Mouse (Mus musculus): Measurements from ENCODE around the gene Chmp6. TPM values are rescaled to one million over a fixed set of nuclear protein-coding genes. Genes with fewer than 3 reads are reported as not detected.

Gene Chmp6
- polyA plus RNA-seq, 1 experiment, result 60.5 TPM

GRCm38 (mm10) chr11:119873643-119874042, 39.6 kb upstream of the Chmp6 start:
- Histone ChIP-seq H3ac (ENCODE audit: control insufficient read depth, insufficient read length) (no peak overlapping the region), H3K4me3 (no peak overlapping the region), H3K4me2 (ENCODE audit: low read depth) (no peak overlapping the region), H3K27me3 (ENCODE audit: control insufficient read depth, insufficient read depth, insufficient read length) (no peaks in the 10 kb centered on the region), H3K36me3 (ENCODE audit: control insufficient read depth, insufficient read depth) (peaks cover 62% of the 10 kb centered on the region), H3K79me2 (ENCODE audit: control insufficient read depth, insufficient read depth) (no peaks in the 10 kb centered on the region)
- no peak for TF ChIP-seq TCF12 (IDR thresholded peaks at IDR 0.05; ENCODE audit: insufficient read depth, poor library complexity, severe bottlenecking)

GRCm38 (mm10) chr11:119874841-119875240, 38.4 kb upstream of the Chmp6 start:
- H3K27me3 ChIP-seq (ENCODE audit: control insufficient read depth, insufficient read depth, insufficient read length), result no peaks in the 10 kb centered on the region
- H3K79me2 ChIP-seq (ENCODE audit: control insufficient read depth, insufficient read depth), result no peaks in the 10 kb centered on the region
- TF ChIP-seq POLR2AphosphoS2 (IDR thresholded peaks at IDR 0.05; ENCODE audit: insufficient read length, low read depth), result no peak
- no peak for TF ChIP-seq TCF12 (IDR thresholded peaks at IDR 0.05; ENCODE audit: insufficient read depth, poor library complexity, severe bottlenecking)
- TF ChIP-seq E2F4 (IDR thresholded peaks at IDR 0.05; ENCODE audit: insufficient read depth), result no peak
- TF ChIP-seq MAX (IDR thresholded peaks at IDR 0.05; ENCODE audit: low read depth), result no peak
- TF ChIP-seq CEBPB (IDR thresholded peaks at IDR 0.05; ENCODE audit: insufficient read depth, poor library complexity, severe bottlenecking), result no peak
- TF ChIP-seq SRF (IDR thresholded peaks at IDR 0.05; ENCODE audit: control insufficient read depth, insufficient read length, low read depth), result no peak
- no peak for TF ChIP-seq MYOG (IDR thresholded peaks at IDR 0.05; ENCODE audit: control insufficient read depth in 1 of 3, insufficient read depth in 1 of 3, insufficient read length in 2 of 3, low read depth in 2 of 3)
- no peak overlapping the region for H3ac ChIP-seq (ENCODE audit: control insufficient read depth, insufficient read length)
- peaks cover 53% of the 10 kb centered on the region for H3K36me3 ChIP-seq (ENCODE audit: control insufficient read depth, insufficient read depth)
- H3K4me3 ChIP-seq, result no peak overlapping the region
- no peak overlapping the region for H3K4me2 ChIP-seq (ENCODE audit: low read depth)

- no peak overlapping the region for H3ac ChIP-seq (ENCODE audit: control insufficient read depth, insufficient read length)
- no peaks in the 10 kb centered on the region for H3K27me3 ChIP-seq (ENCODE audit: control insufficient read depth, insufficient read depth, insufficient read length)
- H3K4me3 ChIP-seq, result no peak overlapping the region
- TF ChIP-seq TCF3 (IDR thresholded peaks at IDR 0.05; ENCODE audit: insufficient read length, low read depth) (no peak), SRF (IDR thresholded peaks at IDR 0.05; ENCODE audit: control insufficient read depth, insufficient read length, low read depth) (no peak), USF1 (IDR thresholded peaks at IDR 0.05; ENCODE audit: low read depth) (no peak), CEBPB (IDR thresholded peaks at IDR 0.05; ENCODE audit: insufficient read depth, poor library complexity, severe bottlenecking) (no peak), MYOG (IDR thresholded peaks at IDR 0.05; ENCODE audit: control insufficient read depth in 1 of 3, insufficient read depth in 1 of 3, insufficient read length in 2 of 3, low read depth in 2 of 3) (no peak), MAX (IDR thresholded peaks at IDR 0.05; ENCODE audit: low read depth) (no peak), TCF12 (IDR thresholded peaks at IDR 0.05; ENCODE audit: insufficient read depth, poor library complexity, severe bottlenecking) (no peak), POLR2A (IDR thresholded peaks at IDR 0.05; ENCODE audit: insufficient read length, low read depth) (no peak), POLR2AphosphoS2 (IDR thresholded peaks at IDR 0.05; ENCODE audit: insufficient read length, low read depth) (no peak)
- H3K36me3 ChIP-seq (ENCODE audit: control insufficient read depth, insufficient read depth), result peaks cover 50% of the 10 kb centered on the region
- H3K4me2 ChIP-seq (ENCODE audit: low read depth), result no peak overlapping the region
- H3K79me2 ChIP-seq (ENCODE audit: control insufficient read depth, insufficient read depth), result no peaks in the 10 kb centered on the region
Measured at GRCm38 (mm10) chr11:119875685-119876084, 37.6 kb upstream of the Chmp6 start.

GRCm38 (mm10) chr11:119877124-119877523, 36.1 kb upstream of the Chmp6 start:
- Histone ChIP-seq H3ac (ENCODE audit: control insufficient read depth, insufficient read length) (no peak overlapping the region), H3K27me3 (ENCODE audit: control insufficient read depth, insufficient read depth, insufficient read length) (no peaks in the 10 kb centered on the region), H3K36me3 (ENCODE audit: control insufficient read depth, insufficient read depth) (peaks cover 46% of the 10 kb centered on the region), H3K4me3 (no peak overlapping the region), H3K79me2 (ENCODE audit: control insufficient read depth, insufficient read depth) (no peaks in the 10 kb centered on the region), H3K4me2 (ENCODE audit: low read depth) (no peak overlapping the region)
- TF ChIP-seq MYOG (IDR thresholded peaks at IDR 0.05; ENCODE audit: control insufficient read depth in 1 of 3, insufficient read depth in 1 of 3, insufficient read length in 2 of 3, low read depth in 2 of 3), result no peak
- TF ChIP-seq CEBPB (IDR thresholded peaks at IDR 0.05; ENCODE audit: insufficient read depth, poor library complexity, severe bottlenecking), result no peak
- TF ChIP-seq MAX (IDR thresholded peaks at IDR 0.05; ENCODE audit: low read depth), result no peak
- no peak for TF ChIP-seq TCF3 (IDR thresholded peaks at IDR 0.05; ENCODE audit: insufficient read length, low read depth)
- TF ChIP-seq REST (IDR thresholded peaks at IDR 0.05; ENCODE audit: insufficient read depth, insufficient read length), result no peak
- no peak for TF ChIP-seq MYOD1 (IDR thresholded peaks at IDR 0.05; ENCODE audit: control insufficient read depth in 1 of 3, insufficient read length in 2 of 3, low read depth in 2 of 3)
- no peak for TF ChIP-seq SRF (IDR thresholded peaks at IDR 0.05; ENCODE audit: control insufficient read depth, insufficient read length, low read depth)
- TF ChIP-seq USF1 (IDR thresholded peaks at IDR 0.05; ENCODE audit: low read depth), result no peak
- TF ChIP-seq POLR2AphosphoS2 (IDR thresholded peaks at IDR 0.05; ENCODE audit: insufficient read length, low read depth), result no peak
- TF ChIP-seq E2F4 (IDR thresholded peaks at IDR 0.05; ENCODE audit: insufficient read depth), result no peak
- TF ChIP-seq POLR2A (IDR thresholded peaks at IDR 0.05; ENCODE audit: insufficient read length, low read depth), result no peak
- no peak for TF ChIP-seq TCF12 (IDR thresholded peaks at IDR 0.05; ENCODE audit: insufficient read depth, poor library complexity, severe bottlenecking)

GRCm38 (mm10) chr11:119879573-119879972, 33.7 kb upstream of the Chmp6 start:
- peaks cover 28% of the 10 kb centered on the region for H3K36me3 ChIP-seq (ENCODE audit: control insufficient read depth, insufficient read depth)
- H3K27me3 ChIP-seq (ENCODE audit: control insufficient read depth, insufficient read depth, insufficient read length), result no peaks in the 10 kb centered on the region
- TF ChIP-seq MYOD1 (IDR thresholded peaks at IDR 0.05; ENCODE audit: control insufficient read depth in 1 of 3, insufficient read length in 2 of 3, low read depth in 2 of 3), result peak in 1 of 3 experiments; percentile 79
- no peak for TF ChIP-seq TCF12 (IDR thresholded peaks at IDR 0.05; ENCODE audit: insufficient read depth, poor library complexity, severe bottlenecking)
- peak in 2 of 3 experiments; percentile 54 to 71 for TF ChIP-seq MYOG (IDR thresholded peaks at IDR 0.05; ENCODE audit: control insufficient read depth in 1 of 3, insufficient read depth in 1 of 3, insufficient read length in 2 of 3, low read depth in 2 of 3)
- no peak overlapping the region for H3K4me2 ChIP-seq (ENCODE audit: low read depth)
- H3K4me3 ChIP-seq, result no peak overlapping the region
- no peaks in the 10 kb centered on the region for H3K79me2 ChIP-seq (ENCODE audit: control insufficient read depth, insufficient read depth)
- no peak overlapping the region for H3ac ChIP-seq (ENCODE audit: control insufficient read depth, insufficient read length)
